Mouse (Mus musculus) heart, embryonic 15.5 days (tissue): ENCODE data around the gene Xylt1. TPM values are rescaled to one million over a fixed set of nuclear protein-coding genes. Genes with fewer than 3 reads are reported as not detected.

Experiments
- ATAC-seq: fragments of 200-750 bp; cut with Nextera tagmentation; replicated peaks from 2 replicates; pipeline ENCODE4 v1.8.0; 2017; ENCODE audit warnings: low read depth, moderate TSS enrichment; ENCODE audit not compliant: insufficient number of reproducible peaks, insufficient read depth, low FRiP score
- H3K27ac ChIP-seq: fragments of 300-500 bp; sonication (generic); 2 replicates; pipeline ENCODE4 v1.5.1; 2015; ENCODE audit warnings: mild to moderate bottlenecking, inconsistent platforms
- H3K27me3 ChIP-seq: fragments of 300-500 bp; sonication (generic); 2 replicates; pipeline ENCODE4 v1.6.1; 2015; ENCODE audit warnings: inconsistent platforms
- H3K36me3 ChIP-seq: fragments of 300-500 bp; sonication (generic); 2 replicates; pipeline ENCODE4 v1.6.1; 2015; ENCODE audit warnings: mild to moderate bottlenecking, inconsistent platforms
- H3K4me1 ChIP-seq: fragments of 300-500 bp; sonication (generic); replicated peaks from 2 replicates; pipeline ENCODE4 v1.6.1; 2015; ENCODE audit warnings: inconsistent platforms
- H3K4me2 ChIP-seq: fragments of 300-500 bp; sonication (generic); 2 replicates; pipeline ENCODE4 v1.6.1; 2015; ENCODE audit warnings: inconsistent platforms, mild to moderate bottlenecking, moderate library complexity
- H3K4me3 ChIP-seq: fragments of 300-500 bp; sonication (generic); 2 replicates; pipeline ENCODE4 v1.5.1; 2015; ENCODE audit warnings: mild to moderate bottlenecking, inconsistent platforms
- H3K9ac ChIP-seq: fragments of 300-500 bp; sonication (generic); 2 replicates; pipeline ENCODE4 v1.6.1; 2015; ENCODE audit warnings: mild to moderate bottlenecking, inconsistent platforms
- H3K9me3 ChIP-seq: fragments of 300-500 bp; sonication (generic); replicated peaks from 2 replicates; pipeline ENCODE4 v1.6.1; 2016; ENCODE audit warnings: inconsistent platforms
- WGBS: fragments of 180-500 bp; shearing (Covaris S2); methylation state at CpG from one replicate; pipeline ENCODE4 v1.1.7; 2015; ENCODE audit warnings: mixed read lengths; 5-methylcytosine and 5-hydroxymethylcytosine counted together
- polyA plus RNA-seq: library from polyadenylated mRNA; unstranded; fragments of >200 nt; fragmentation: Nextera tagmentation; extraction: Ambion mirVana; gene quantifications from 2 replicates; pipeline ENCODE4 v1.2.1, GENCODE M21; 2015

Xylt1 gene
- polyA plus RNA-seq, 1 experiment from 2014 or later = 0.91 TPM

DNA sequence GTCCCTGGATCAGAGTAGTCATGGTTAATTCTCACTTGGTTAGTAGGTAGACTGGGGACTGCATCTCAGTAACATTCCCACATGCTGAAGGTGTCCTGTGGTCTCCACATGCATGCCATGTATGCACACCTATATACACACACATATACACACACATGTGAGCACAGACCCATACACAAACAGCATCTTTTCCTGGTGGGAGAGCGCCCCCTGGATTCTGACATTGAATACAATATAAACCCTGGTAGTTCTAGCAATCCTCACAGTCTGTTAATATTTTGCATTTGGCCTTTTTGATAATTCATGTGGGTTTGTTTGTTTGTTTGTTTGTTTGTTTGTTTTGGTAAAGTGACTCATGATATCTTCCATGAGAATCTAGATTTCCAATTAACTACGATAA is 242.0 kb downstream of the Xylt1 start:
- H3K36me3 ChIP-seq = no peaks in the 10 kb centered on the region
- H3K4me2 ChIP-seq = no peak overlapping the region
- no peaks in the 10 kb centered on the region for H3K27me3 ChIP-seq
- ATAC-seq = no peak
- WGBS = 74% methylated on average over 2 of the region's 2 CpGs
- H3K9me3 ChIP-seq = no peaks in the 10 kb centered on the region
- no peak overlapping the region for H3K4me3 ChIP-seq
- H3K4me1 ChIP-seq = no peaks in the 10 kb centered on the region
- no peak overlapping the region for H3K27ac ChIP-seq
- H3K9ac ChIP-seq = no peak overlapping the region

DNA sequence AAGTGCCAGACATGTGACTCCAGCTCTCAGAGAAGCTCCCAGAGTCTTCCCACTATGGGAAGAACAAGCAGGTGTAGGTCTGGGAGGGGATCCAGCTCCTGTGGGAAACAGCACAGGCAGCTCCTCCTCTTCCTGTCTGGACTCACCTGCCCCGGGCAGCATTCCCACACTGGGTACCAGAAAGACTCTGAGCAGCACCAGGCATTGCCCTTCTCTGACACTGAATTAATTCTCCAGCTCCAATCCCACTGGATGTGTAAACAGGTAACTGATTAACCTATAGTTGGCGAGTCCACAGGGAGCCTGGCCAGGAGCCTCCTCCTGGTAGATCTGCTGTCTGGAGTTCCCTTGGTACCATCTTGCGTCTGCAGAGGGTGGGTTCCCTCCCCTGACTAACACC is 248.0 kb downstream of the Xylt1 start:
- H3K4me3 ChIP-seq = no peak overlapping the region
- no peak overlapping the region for H3K4me2 ChIP-seq
- ATAC-seq = no peak
- WGBS = 73% methylated on average over 3 of the region's 3 CpGs
- H3K27ac ChIP-seq = no peak overlapping the region
- no peaks in the 10 kb centered on the region for H3K4me1 ChIP-seq
- H3K9me3 ChIP-seq = no peaks in the 10 kb centered on the region
- no peak overlapping the region for H3K9ac ChIP-seq
- H3K27me3 ChIP-seq = no peaks in the 10 kb centered on the region
- no peaks in the 10 kb centered on the region for H3K36me3 ChIP-seq

DNA sequence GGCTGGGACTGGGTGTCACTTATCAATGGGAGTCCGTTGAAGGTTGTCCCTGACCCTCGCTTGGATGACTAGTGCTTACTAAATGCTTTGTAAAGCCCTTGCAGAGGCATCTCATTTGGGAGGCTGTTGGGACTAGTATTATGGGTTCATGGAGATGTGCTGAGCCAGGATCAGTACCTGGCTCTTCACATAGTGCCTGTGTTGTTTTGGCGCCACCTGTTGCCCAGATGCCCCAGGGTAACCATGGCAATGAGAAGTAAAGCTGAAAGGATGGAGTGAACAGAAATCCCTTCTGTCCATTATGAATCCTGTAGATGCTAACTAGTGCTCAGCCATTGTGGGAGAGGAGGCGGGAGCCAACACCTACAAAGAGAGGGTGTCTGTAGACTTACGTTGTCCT is 249.9 kb downstream of the Xylt1 start:
- H3K27ac ChIP-seq = no peak overlapping the region
- H3K4me3 ChIP-seq = no peak overlapping the region
- H3K4me1 ChIP-seq = no peaks in the 10 kb centered on the region
- H3K4me2 ChIP-seq = no peak overlapping the region
- no peak for ATAC-seq
- H3K36me3 ChIP-seq = no peaks in the 10 kb centered on the region
- no peaks in the 10 kb centered on the region for H3K27me3 ChIP-seq
- no peak overlapping the region for H3K9ac ChIP-seq
- WGBS = 59% methylated on average over 5 of the region's 5 CpGs
- no peaks in the 10 kb centered on the region for H3K9me3 ChIP-seq

DNA sequence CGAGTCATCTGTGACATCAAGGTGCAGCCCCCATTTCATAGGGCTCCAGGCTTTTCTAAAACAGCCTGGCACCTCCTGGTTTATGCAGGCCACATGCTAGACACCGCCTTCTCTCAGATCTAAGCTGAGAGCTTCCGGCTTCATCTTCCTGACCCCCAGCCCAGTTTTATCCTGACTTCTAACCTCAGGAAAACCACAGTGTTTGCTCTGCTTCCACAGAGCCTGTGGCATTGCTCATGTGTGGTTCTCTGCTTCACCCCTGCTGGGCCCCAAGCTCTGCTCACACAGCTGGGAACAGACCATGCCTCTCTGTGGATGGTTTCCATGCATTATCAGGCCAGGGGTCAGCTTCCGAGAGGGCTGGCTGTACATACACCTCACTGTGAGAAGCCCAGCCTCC is 254.8 kb downstream of the Xylt1 start:
- 78% methylated on average over 4 of the region's 4 CpGs for WGBS
- ATAC-seq = no peak

DNA sequence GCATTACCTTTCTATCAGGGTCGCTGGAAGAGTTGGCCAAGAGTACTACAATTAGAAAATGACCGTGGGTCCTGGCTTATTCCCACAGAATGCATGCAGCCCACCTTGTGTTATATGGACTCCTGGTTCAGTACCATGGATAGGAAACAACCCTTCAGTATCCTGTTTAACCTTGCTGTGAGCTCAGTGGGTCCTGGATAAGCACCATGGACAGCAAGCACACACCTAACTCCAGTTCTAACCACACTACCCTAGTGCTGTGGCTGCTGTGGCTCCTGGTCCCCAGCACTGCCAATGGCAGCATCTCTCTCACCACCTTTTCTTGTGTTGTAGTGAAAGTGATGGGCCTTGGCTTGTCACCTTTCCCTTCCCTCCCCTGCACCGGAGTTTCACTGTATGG is 255.9 kb downstream of the Xylt1 start:
- ATAC-seq = no peak
- Histone ChIP-seq H3K27me3 (no peaks in the 10 kb centered on the region), H3K27ac (no peak overlapping the region), H3K4me3 (no peak overlapping the region), H3K4me2 (no peak overlapping the region), H3K4me1 (no peaks in the 10 kb centered on the region), H3K9me3 (no peaks in the 10 kb centered on the region), H3K36me3 (no peaks in the 10 kb centered on the region), H3K9ac (no peak overlapping the region)
- WGBS = 64% methylated on average over 3 of the region's 3 CpGs

More for the DNA sequence above, 254.8 kb downstream of the Xylt1 start:
- no peaks in the 10 kb centered on the region for H3K36me3 ChIP-seq
- no peak overlapping the region for H3K9ac ChIP-seq
- no peak overlapping the region for H3K4me2 ChIP-seq
- no peaks in the 10 kb centered on the region for H3K4me1 ChIP-seq
- H3K9me3 ChIP-seq = no peaks in the 10 kb centered on the region
- no peaks in the 10 kb centered on the region for H3K27me3 ChIP-seq
- no peak overlapping the region for H3K27ac ChIP-seq
- no peak overlapping the region for H3K4me3 ChIP-seq

DNA sequence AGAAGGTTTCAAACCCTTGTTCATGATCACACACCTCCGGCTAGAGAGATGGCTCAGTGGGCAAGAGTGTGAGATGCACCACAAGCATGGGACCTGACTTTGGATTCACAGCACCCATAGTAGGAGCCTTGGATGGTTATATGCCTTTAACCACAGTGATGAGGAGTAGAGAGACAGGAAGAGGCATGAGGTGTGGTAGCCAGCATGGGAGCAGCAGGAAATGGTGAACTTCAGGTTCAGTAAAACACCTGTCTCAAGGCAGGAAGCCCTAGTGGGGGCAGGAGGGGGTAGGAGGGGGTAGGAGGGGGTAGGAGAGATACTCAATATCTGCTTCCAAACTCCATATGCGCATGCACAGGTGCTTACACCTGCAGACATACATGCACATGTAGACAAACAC is 257.2 kb downstream of the Xylt1 start:
- ATAC-seq = no peak
- no peaks in the 10 kb centered on the region for H3K36me3 ChIP-seq
- no peak overlapping the region for H3K9ac ChIP-seq
- H3K27ac ChIP-seq = no peak overlapping the region
- no peak overlapping the region for H3K4me2 ChIP-seq
- no peaks in the 10 kb centered on the region for H3K9me3 ChIP-seq
- no peaks in the 10 kb centered on the region for H3K27me3 ChIP-seq
- H3K4me1 ChIP-seq = no peaks in the 10 kb centered on the region
- no peak overlapping the region for H3K4me3 ChIP-seq
- 94% methylated on average over 2 of the region's 2 CpGs for WGBS

DNA sequence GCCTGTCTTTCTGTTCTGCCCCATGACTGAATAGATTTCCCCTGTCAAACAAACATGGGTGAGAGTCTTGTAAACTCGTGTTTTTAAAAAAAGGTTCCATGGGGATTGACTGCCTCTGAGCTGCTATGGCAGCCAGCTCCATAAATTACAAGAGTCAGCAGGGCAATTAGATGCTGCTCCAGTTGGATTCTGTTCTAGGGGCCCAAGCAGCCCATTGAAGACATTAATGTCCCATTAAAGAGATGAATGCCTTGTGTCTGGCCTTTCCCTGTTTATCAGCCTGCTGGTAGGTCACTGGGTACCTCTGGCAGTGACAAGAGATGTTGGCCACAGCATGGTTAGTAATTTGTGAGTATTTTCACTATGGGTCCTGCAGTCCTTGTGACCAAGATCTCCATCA is 271.9 kb downstream of the Xylt1 start:
- 67% methylated on average over 1 of the region's 1 CpGs for WGBS
- Histone ChIP-seq H3K4me2 (no peak overlapping the region), H3K36me3 (no peaks in the 10 kb centered on the region), H3K4me3 (no peak overlapping the region), H3K9me3 (no peaks in the 10 kb centered on the region), H3K27me3 (no peaks in the 10 kb centered on the region), H3K9ac (no peak overlapping the region), H3K27ac (no peak overlapping the region), H3K4me1 (no peaks in the 10 kb centered on the region)
- no peak for ATAC-seq

DNA sequence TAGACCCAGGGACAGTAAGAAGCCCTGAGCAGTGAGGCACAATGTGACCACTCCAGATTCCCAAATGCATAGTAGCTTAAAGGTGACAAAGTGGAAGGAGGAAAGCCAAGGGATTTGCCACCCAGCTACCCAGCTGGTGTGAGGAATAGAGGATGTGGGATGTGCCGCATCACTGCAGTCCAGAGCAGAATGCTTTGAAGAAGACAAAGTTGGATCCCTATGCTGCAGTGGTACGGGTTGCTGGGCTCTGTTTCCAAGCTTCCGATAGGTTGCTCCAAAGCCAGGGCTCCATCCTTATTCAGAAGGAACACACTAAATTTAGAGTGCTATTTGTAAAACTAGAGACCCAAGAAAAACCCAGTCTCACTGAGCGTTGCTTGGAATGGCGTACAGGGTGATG is 275.0 kb downstream of the Xylt1 start:
- H3K4me3 ChIP-seq = no peak overlapping the region
- no peak overlapping the region for H3K9ac ChIP-seq
- no peaks in the 10 kb centered on the region for H3K9me3 ChIP-seq
- H3K27me3 ChIP-seq = no peaks in the 10 kb centered on the region
- ATAC-seq = no peak
- no peaks in the 10 kb centered on the region for H3K4me1 ChIP-seq
- no peak overlapping the region for H3K4me2 ChIP-seq
- WGBS = 93% methylated on average over 5 of the region's 5 CpGs
- no peak overlapping the region for H3K27ac ChIP-seq
- H3K36me3 ChIP-seq = no peaks in the 10 kb centered on the region

DNA sequence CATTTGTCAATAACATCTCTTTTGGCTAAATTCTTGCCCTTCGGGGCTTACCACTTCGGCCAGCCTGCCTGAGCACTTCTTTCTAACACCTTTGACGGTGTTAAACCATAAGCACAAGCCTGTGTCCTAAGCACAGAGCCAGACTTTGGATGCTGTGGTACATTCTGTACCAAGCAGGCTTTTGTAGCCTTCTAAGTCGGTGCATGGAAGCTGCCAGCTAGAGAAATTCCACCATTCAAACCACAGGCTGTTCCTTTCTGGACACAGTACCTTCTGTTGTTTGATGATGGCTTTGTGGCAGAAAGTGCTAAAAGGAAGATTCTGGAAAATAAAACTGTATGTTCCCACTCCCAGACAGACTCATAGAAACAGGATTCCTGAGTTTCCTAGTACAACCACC is 277.4 kb downstream of the Xylt1 start:
- Histone ChIP-seq H3K27ac (no peak overlapping the region), H3K9ac (no peak overlapping the region), H3K27me3 (no peaks in the 10 kb centered on the region), H3K4me1 (no peaks in the 10 kb centered on the region), H3K9me3 (no peaks in the 10 kb centered on the region), H3K36me3 (no peaks in the 10 kb centered on the region), H3K4me2 (no peak overlapping the region), H3K4me3 (no peak overlapping the region)
- ATAC-seq = no peak
- 85% methylated on average over 4 of the region's 4 CpGs for WGBS

DNA sequence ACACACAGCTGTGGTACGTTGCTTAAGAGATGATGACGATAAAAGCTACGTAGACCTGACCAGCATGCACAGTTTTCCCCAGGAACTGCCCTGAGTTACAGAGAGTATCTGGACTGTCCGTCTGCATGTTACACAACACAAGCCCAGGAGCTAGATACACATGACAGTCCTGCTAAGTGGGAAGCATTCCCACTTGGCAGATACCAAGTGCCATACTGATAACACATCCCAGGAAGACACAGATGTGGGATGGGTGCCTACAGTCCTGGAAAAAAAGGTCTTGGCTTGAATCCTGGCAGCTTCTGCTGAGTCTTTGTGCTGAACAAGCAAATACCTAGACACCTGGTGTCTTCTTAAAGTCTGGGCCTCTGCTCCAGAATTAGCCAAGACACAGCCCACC is 278.0 kb downstream of the Xylt1 start:
- WGBS = 70% methylated on average over 4 of the region's 4 CpGs
- Histone ChIP-seq H3K9ac (no peak overlapping the region), H3K27ac (no peak overlapping the region), H3K4me1 (no peaks in the 10 kb centered on the region), H3K4me3 (no peak overlapping the region), H3K4me2 (no peak overlapping the region), H3K27me3 (no peaks in the 10 kb centered on the region), H3K9me3 (no peaks in the 10 kb centered on the region), H3K36me3 (no peaks in the 10 kb centered on the region)
- ATAC-seq = no peak

DNA sequence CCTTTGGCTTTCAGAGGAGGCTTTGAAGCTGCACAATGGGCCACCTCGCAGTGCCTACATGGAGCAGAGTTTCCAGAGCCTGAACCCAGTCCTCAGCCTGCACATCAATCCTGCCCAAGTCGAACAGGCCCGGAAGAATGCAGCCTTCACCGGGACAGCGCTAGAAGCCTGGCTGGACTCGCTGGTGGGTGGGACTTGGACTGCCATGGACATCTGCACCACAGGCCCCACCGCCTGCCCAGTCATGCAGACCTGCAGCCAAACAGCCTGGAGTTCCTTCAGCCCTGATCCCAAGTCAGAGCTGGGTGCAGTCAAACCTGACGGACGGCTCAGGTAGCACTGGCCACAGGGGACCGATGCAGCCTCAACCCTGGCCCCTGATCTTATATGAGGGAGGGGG is 286.5 kb downstream of the Xylt1 start:
- Histone ChIP-seq H3K4me2 (no peak overlapping the region), H3K27ac (no peak overlapping the region), H3K9me3 (no peaks in the 10 kb centered on the region), H3K27me3 (no peaks in the 10 kb centered on the region), H3K9ac (no peak overlapping the region), H3K4me3 (no peak overlapping the region), H3K36me3 (no peaks in the 10 kb centered on the region), H3K4me1 (no peaks in the 10 kb centered on the region)
- WGBS = 86% methylated on average over 10 of the region's 10 CpGs
- no peak for ATAC-seq

DNA sequence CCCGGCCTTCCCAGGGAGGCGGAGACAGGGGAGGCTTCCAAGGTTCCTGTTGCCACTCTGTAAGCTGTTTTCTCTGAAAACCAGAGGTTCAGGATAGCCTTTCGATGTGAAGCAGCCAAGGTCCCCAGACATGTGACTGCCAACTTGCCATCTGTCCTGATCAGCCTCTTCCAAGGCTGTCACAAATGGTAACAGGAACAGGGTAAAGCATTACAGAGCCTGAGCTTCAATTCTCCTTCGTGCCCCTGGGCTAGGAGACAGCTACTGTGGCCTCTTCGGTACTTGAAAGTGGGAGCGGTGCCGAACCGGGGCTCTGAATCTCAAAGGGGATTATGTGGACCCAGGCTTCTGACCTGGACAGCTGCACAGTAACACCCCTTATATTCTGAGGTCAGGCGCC is 287.4 kb downstream of the Xylt1 start:
- ATAC-seq = no peak
- Histone ChIP-seq H3K4me2 (no peak overlapping the region), H3K4me1 (no peaks in the 10 kb centered on the region), H3K36me3 (no peaks in the 10 kb centered on the region), H3K4me3 (no peak overlapping the region), H3K9ac (no peak overlapping the region), H3K27ac (no peak overlapping the region), H3K27me3 (no peaks in the 10 kb centered on the region), H3K9me3 (no peaks in the 10 kb centered on the region)
- WGBS = 75% methylated on average over 9 of the region's 9 CpGs
